Mouse (Mus musculus): ENCODE measurements around the gene Cd164l2. TPM values are rescaled to one million over a fixed set of nuclear protein-coding genes. Genes with fewer than 3 reads are reported as not detected.

Gene Cd164l2
- total and polyA plus RNA-seq, 2 experiments from 2014 or later = 6.2 to 9.6 TPM

GRCm38 (mm10) chr4:133240934-133241908 lies 29.3 kb downstream of the Cd164l2 start:
- Histone ChIP-seq H3K27ac (peak overlapping the region; percentile 68; the same call in 1 of the 2 replicates), H3K4me2 (ENCODE audit: low read depth, low read length) (peak overlapping the region; percentile 82), H3K9ac (replicated peaks; ENCODE audit: low read length) (peak overlapping the region; percentile 65), H3K36me3 (ENCODE audit: insufficient read depth, low read length) (no peaks in the 10 kb centered on the region), H3K27me3 (ENCODE audit: insufficient read depth, low read length) (peaks cover 7% of the 10 kb centered on the region), H3K4me1 (ENCODE audit: insufficient read depth, low read length) (no peaks in the 10 kb centered on the region), H3K9me3 (ENCODE audit: low read length) (no peaks in the 10 kb centered on the region), H3K4me3 (ENCODE audit: low read length) (peak overlapping the region; percentile 55)
- TF ChIP-seq CTCF (IDR thresholded peaks at IDR 0.05; ENCODE audit: low read depth) = peak; percentile 14; the same call in 1 of the 2 replicates
- DNase-seq (ENCODE audit: low spot score) (peak; percentile 87), ATAC-seq (peak; percentile 93)
- WGBS = 1% methylated on average over 77 of the region's 78 CpGs

GRCm38 (mm10) chr4:133241910-133242309 lies 30.0 kb downstream of the Cd164l2 start:
- H3K4me2 ChIP-seq (ENCODE audit: low read depth, low read length) = peak overlapping the region; percentile 82
- no peak for TF ChIP-seq CTCF (IDR thresholded peaks at IDR 0.05; ENCODE audit: low read depth)
- 42% methylated on average over 11 of the region's 11 CpGs for WGBS
- no peak for ATAC-seq
- H3K9me3 ChIP-seq (ENCODE audit: low read length) = no peaks in the 10 kb centered on the region
- no peak overlapping the region for H3K27ac ChIP-seq
- no peak overlapping the region; the same call in 1 of the 2 replicates for H3K9ac ChIP-seq (replicated peaks; ENCODE audit: low read length)
- peak overlapping the region; percentile 55 for H3K4me3 ChIP-seq (ENCODE audit: low read length)
- H3K27me3 ChIP-seq (ENCODE audit: insufficient read depth, low read length) = peaks cover 9% of the 10 kb centered on the region
- no peaks in the 10 kb centered on the region for H3K4me1 ChIP-seq (ENCODE audit: insufficient read depth, low read length)
- DNase-seq (ENCODE audit: low spot score) = no peak
- H3K36me3 ChIP-seq (ENCODE audit: insufficient read depth, low read length) = no peaks in the 10 kb centered on the region

DNA sequence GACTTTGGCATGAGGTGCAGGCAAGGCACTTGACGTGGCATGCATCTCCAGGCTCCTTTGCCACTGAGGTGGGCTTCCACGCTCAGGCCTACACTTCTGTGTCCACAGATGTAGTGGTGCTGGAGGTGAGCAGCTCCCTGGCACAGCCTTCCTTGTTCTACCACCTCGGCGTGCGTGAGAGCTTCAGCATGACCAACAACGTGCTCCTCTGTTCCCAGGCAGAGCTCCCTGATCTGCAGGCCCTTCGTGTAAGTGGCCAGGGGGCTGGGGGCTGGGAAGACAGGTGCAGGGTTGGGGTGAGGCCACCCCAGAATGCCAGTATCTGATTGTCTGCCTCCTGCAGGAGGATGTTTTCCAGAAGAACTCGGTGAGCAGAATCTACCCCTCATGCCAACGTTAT lies 30.8 kb downstream of the Cd164l2 start:
- Histone ChIP-seq H3K9ac (replicated peaks; ENCODE audit: low read length) (no peak overlapping the region), H3K9me3 (ENCODE audit: low read length) (no peaks in the 10 kb centered on the region), H3K4me3 (ENCODE audit: low read length) (no peak overlapping the region), H3K4me1 (ENCODE audit: insufficient read depth, low read length) (no peaks in the 10 kb centered on the region), H3K36me3 (ENCODE audit: insufficient read depth, low read length) (no peaks in the 10 kb centered on the region), H3K27me3 (ENCODE audit: insufficient read depth, low read length) (peaks cover 17% of the 10 kb centered on the region), H3K4me2 (ENCODE audit: low read depth, low read length) (no peak overlapping the region), H3K27ac (no peak overlapping the region)
- 49% methylated on average over 9 of the region's 9 CpGs for WGBS
- TF ChIP-seq CTCF (IDR thresholded peaks at IDR 0.05; ENCODE audit: low read depth) = no peak
- DNase-seq (ENCODE audit: low spot score) (no peak), ATAC-seq (no peak)

DNA sequence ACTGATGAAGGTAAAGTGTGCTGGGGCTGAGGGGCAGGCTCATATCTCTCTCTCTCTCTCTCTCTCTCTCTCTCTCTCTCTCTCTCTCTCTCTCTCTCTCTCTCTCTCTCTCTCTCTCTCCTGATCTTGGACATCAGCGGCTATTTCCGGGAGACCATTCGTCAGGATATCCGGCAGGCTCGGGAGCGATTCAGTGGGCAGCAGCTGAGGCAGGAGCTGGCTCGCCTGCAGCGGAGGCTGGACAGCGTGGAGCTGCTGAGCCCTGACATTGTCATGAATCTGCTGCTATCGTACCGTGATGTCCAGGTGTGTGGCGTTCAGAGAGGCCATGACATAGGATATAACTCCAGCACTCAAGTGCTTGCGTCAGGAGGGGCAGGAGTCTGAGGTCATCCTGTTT lies 31.6 kb downstream of the Cd164l2 start:
- H3K9me3 ChIP-seq (ENCODE audit: low read length) = no peaks in the 10 kb centered on the region
- no peak overlapping the region for H3K4me3 ChIP-seq (ENCODE audit: low read length)
- no peak overlapping the region for H3K27ac ChIP-seq
- peaks cover 21% of the 10 kb centered on the region for H3K27me3 ChIP-seq (ENCODE audit: insufficient read depth, low read length)
- DNase-seq (ENCODE audit: low spot score) (no peak), ATAC-seq (no peak)
- no peak for TF ChIP-seq CTCF (IDR thresholded peaks at IDR 0.05; ENCODE audit: low read depth)
- no peaks in the 10 kb centered on the region for H3K36me3 ChIP-seq (ENCODE audit: insufficient read depth, low read length)
- WGBS = 49% methylated on average over 13 of the region's 13 CpGs
- H3K4me2 ChIP-seq (ENCODE audit: low read depth, low read length) = no peak overlapping the region
- H3K4me1 ChIP-seq (ENCODE audit: insufficient read depth, low read length) = no peaks in the 10 kb centered on the region
- no peak overlapping the region for H3K9ac ChIP-seq (replicated peaks; ENCODE audit: low read length)

DNA sequence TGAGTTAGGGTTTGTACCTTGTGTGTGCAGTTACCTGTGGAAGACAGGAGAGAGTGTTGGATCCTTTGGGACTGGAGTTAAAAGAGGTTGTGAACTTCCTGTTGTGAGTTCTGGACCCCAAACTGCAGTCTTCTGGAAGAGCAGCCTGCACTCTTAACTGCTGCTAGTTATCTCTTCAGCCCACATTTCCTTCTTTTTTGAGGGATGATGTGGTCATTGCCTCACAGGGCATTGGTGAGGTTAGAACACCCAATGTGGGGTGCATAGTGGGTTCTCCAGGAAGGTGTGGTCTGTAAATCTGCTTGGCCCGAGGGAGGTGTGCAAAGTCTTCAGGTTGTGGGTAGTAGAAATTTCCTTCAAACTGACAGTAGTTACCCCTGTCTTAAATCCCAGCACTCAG lies 32.4 kb downstream of the Cd164l2 start:
- no peaks in the 10 kb centered on the region for H3K4me1 ChIP-seq (ENCODE audit: insufficient read depth, low read length)
- H3K9ac ChIP-seq (replicated peaks; ENCODE audit: low read length) = no peak overlapping the region
- no peaks in the 10 kb centered on the region for H3K9me3 ChIP-seq (ENCODE audit: low read length)
- WGBS = 89% methylated on average over 1 of the region's 1 CpGs
- peaks cover 21% of the 10 kb centered on the region for H3K27me3 ChIP-seq (ENCODE audit: insufficient read depth, low read length)
- no peak for DNase-seq (ENCODE audit: low spot score)
- no peak for ATAC-seq
- H3K36me3 ChIP-seq (ENCODE audit: insufficient read depth, low read length) = no peaks in the 10 kb centered on the region
- H3K4me2 ChIP-seq (ENCODE audit: low read depth, low read length) = no peak overlapping the region
- no peak overlapping the region for H3K27ac ChIP-seq
- H3K4me3 ChIP-seq (ENCODE audit: low read length) = no peak overlapping the region
- no peak for TF ChIP-seq CTCF (IDR thresholded peaks at IDR 0.05; ENCODE audit: low read depth)

DNA sequence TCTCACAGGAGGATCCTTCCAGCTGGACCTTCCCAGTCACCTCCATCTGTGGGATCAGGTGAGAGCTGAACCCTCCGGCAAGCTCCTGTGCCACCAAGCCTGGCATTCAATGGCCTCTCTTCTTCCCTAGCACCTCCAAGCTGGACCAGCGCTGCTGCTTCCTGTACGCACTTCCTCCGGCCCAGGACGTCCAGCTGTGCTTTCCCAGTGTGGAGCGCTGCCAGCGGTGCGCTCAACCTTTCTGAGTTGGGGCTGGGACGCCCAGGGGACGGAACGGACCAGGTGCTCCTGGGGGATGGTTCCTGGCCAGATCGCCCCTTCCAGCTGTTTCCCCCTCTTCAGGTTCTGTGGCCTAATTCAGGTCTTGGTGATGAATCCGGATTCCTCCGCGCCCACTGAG lies 35.1 kb downstream of the Cd164l2 start:
- WGBS = 29% methylated on average over 15 of the region's 15 CpGs
- Histone ChIP-seq H3K9ac (replicated peaks; ENCODE audit: low read length) (no peak overlapping the region), H3K27ac (no peak overlapping the region), H3K4me2 (ENCODE audit: low read depth, low read length) (no peak overlapping the region), H3K27me3 (ENCODE audit: insufficient read depth, low read length) (peaks cover 33% of the 10 kb centered on the region), H3K4me1 (ENCODE audit: insufficient read depth, low read length) (0 out of 2 replicates have a peak, but pooled peaks cover 6% of the 10 kb centered on the region), H3K9me3 (ENCODE audit: low read length) (no peaks in the 10 kb centered on the region), H3K36me3 (ENCODE audit: insufficient read depth, low read length) (no peaks in the 10 kb centered on the region), H3K4me3 (ENCODE audit: low read length) (no peak overlapping the region)
- DNase-seq (ENCODE audit: low spot score) (no peak), ATAC-seq (no peak)
- no peak for TF ChIP-seq CTCF (IDR thresholded peaks at IDR 0.05; ENCODE audit: low read depth)
